Mouse (Mus musculus): ENCODE measurements around the gene 4930519P11Rik.

Gene 4930519P11Rik

DNA sequence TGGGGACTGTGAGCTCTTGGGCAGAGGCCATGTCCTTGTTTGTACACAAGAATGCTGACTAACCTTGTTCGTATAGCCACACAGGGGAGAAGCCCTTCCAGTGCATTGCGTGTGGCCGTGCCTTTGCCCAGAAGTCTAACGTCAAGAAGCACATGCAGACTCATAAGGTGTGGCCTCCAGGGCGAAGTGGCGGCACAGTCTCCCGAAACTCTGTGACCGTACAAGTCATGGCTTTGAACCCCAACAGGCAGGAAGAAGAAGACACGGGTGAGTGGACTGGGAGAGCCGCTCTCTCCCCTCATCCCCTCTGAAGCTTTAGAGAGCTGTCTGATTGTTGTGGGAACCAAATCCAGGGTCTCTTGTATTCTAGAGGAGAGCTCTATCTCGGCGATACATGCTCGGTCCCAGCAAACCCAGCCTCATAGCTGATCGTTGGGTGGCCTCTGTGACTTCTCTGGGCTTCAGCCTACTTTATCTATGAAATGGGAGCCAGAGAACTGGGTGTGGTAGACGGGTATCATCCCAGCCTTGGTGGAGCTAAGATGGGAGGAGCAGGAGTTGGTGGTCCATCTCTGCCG lies 19.1 kb upstream of the 4930519P11Rik start:
- DNase-seq (ENCODE audit: low read depth, low spot score) = no peak

DNA sequence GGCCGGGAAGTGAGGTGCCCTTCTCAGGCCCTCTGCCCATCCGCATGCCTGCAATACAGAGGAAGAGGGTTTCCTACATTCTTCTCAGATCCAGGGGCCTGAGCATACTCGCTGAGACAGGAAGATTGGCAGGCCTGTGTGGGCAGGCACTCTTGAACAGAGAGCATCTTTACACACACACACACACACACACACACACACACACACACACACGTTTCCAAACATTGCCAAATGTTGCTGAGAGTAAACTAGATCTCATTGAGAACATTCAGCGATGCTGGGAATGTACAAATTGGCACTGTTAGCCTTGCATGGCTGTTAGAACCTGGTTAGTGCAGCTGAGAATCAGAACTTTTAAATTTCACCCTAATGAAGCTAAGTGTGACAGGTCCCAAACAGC lies 17.3 kb upstream of the 4930519P11Rik start:
- no peak for DNase-seq (ENCODE audit: low read depth, low spot score)

DNA sequence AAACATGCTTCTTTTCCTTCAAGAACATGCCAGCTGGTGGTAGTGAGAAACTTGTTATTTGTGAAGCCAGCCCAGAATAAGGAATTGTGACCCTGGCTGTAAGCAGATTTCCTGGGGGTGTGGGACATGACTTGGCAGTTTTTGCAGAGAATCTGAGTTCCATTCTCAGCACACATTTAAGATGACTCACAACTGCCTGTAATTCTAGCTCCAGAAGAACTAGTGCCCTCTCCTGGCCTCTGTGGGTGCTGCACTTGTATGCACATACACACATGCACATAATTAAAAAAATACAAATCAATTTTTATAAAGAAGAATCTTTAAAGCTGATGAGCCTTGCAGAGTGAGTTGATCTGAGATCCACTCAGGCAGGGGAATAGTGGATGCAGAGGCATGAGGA lies 10.9 kb upstream of the 4930519P11Rik start:
- no peak for DNase-seq (ENCODE audit: low read depth, low spot score)

DNA sequence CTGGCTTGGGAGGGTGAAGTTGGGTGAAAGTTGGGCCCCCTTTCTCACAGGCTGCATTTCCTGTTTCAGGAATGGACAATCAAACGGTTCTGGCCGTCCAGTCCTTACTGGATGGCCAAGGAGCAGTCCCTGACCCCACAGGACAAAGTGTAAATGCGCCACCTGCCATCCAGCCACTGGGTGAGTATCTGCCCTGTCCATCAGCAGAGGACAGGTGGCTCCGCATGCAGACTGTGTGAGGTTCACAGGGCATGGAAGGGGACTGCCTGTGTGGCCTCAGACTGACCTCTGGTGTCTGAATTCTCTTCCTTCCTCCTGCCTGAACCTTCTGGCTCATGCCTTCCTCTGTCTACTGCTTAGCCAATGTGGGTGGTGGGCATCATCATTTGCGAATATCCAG lies 8.4 kb upstream of the 4930519P11Rik start:
- DNase-seq (ENCODE audit: low read depth, low spot score) = no peak

DNA sequence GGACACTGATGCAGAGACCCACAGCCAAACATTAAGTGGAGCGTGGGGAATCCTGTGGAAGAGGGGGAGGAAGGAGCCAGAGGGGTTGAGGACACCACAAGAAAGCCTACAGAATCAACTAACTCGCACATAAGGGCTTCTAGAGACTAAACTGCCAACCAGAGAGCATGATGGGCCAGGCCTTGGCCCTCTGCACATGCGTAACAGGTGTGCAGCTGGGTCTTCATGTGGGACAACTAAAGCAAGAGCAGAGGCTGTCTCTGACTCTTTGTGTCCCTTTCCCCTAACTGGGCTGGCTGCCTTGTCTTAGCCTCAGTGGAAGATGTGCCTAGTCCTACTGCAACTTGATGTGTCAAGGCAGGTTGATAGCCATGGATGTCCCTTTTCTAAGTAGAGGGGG lies 3.8 kb upstream of the 4930519P11Rik start:
- no peak for DNase-seq (ENCODE audit: low read depth, low spot score)

DNA sequence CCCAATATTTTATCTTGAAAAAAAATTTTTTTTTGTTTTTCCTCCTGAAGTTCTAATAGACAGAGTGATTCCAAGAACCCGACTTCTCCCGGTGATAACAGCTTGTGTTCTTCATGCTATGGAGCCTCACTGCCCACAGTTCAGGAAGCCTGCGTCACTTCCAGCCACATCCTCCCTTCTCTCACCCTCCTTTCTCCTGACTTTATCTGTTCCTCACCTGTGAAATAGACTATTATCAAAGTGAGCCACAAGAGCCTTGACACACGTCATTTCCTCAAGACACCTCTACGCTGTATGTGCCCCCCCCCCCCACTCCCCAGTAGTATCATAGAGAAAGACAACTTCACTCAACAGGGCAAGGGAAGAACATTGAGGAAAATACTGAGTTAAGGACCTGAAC lies 2.4 kb upstream of the 4930519P11Rik start:
- no peak for DNase-seq (ENCODE audit: low read depth, low spot score)

DNA sequence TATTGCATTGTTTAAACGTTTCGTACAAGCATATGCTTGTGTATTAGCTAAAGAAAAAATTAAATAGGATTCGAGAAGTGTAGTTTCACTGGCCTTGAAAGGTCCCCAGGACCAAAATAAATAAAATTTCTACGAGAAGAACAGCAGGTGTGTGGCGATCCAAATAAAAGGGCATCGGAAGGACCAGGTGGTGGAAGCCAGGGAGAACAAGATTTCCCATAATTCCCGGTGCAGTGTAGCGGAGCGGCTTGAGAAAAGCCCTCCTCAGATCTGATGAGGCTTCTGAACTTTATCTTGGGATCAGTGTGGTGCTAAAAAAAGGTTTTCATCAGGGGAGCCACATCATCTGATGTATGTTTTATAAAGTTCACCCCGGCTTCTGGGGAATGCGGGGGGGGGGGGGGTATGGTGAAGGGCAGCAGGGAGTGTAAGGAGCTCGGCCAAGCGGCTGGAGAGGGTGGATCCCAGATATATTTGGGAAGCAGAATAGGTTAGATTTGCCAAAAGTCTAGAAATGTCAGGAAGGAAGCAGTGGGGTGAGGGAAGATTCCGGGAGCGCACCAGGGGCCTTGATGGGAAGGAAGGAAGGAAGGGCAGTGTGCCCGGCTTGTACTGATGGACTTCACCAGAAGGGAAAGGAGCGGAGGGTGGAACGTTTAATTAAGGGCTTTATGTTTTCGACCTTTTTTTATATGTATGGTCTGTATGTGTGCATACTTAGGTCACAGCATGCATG lies 1.8 kb upstream of the 4930519P11Rik start:
- DNase-seq (ENCODE audit: low read depth, low spot score) = no peak

DNA sequence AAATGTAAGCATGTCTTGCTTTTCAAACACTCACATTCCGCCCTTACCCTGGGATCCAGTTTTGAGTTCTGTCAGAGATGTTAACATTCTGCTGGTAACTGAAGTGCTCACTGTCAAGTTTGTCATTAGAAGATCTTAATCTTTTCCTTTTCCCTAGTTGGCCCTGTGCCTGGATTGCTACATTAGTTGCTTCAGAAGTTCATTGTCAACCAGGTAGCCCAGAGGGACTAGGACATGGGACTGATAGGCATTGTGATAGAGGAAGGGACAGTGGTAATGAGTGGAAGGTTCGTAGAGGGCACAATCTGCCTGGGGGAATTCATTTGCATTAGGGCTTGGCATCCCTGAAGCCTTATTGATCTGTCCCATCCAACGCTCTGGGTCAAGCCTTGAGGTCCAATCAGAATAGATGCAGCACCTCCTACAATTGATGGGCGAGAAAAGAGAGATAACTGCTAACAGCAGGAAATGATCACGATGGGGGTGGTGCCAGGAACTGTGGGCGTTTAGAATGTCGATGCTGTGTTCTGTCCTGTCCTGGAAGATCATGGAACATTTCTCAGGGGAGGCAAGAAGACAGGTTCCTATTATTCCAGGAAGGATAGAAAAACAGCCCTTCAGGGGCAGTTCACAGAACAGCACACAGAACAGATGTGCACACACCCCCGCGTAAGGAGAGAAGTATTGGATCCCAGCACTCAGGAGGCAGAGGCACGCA lies 4.0 kb downstream of the 4930519P11Rik start:
- no peak for DNase-seq (ENCODE audit: low read depth, low spot score)

DNA sequence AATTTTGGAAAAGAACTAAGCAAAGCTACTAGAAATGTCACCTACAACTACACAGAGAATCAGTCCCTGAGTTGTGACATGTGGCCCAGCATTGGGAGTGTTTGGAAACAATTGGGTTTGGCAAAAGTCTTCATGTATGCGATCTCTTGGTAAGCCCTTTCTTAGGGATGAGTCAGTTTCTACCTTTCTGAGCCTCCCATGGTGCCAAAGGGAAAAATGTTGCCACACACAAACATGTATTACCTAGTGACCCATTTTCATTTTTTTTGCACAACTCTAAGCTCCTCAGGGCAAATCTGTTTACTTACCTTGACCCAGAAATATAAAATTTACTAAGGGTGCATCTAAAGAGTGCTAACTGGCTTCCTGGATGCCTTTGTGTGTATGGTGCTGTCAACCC lies 6.3 kb downstream of the 4930519P11Rik start:
- DNase-seq (ENCODE audit: low read depth, low spot score) = no peak

DNA sequence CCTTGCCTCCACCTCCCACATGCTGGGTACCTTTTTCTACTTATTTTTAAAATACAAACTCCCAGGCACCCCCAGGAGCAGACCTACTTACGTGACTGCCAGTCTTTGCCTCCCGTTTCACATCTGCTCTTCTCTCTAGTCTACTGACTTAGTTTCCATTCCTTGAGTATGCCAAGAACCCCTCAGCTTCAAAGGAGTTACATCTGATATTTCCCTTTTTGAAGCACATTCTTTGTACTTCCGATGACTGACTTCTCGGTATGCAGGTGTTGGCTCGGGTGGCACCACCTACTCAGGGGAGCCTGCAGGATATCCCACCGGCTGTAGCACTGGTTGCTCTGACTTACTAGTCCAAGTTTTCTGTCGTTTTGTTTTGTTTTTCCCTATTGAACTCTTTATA lies 9.1 kb downstream of the 4930519P11Rik start:
- no peak for DNase-seq (ENCODE audit: low read depth, low spot score)

DNA sequence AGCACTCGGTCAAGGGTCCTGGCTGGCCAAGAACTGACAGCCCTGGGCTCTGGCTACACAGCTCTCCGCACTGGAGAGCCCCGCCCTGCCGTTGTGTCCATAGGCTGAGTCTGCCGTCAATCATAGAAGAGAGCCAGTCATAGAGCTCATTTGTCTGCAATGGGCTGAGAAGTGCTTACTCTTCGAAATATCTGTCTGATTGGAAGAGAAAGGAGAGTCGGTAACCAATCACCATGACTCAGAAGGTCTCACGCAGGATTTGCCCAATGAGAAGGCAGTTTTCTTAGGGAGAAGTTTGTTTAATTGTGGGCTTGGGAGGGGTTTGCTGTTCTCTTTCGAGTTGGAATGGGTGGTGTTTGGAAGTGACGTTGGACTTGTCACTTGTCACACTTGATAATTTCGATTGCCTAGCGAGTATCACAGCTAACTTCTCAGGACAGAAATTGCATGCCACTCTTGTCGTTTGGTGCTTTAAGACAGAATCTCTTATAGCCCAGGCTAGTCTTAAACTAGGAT lies 9.5 kb downstream of the 4930519P11Rik start, which contains the start of gene Pxmp4:
TSS of gene Pxmp4 (minus strand) at position 71 of the 516 bp plus-strand sequence.
- DNase-seq (ENCODE audit: low read depth, low spot score) = peak; percentile 90

DNA sequence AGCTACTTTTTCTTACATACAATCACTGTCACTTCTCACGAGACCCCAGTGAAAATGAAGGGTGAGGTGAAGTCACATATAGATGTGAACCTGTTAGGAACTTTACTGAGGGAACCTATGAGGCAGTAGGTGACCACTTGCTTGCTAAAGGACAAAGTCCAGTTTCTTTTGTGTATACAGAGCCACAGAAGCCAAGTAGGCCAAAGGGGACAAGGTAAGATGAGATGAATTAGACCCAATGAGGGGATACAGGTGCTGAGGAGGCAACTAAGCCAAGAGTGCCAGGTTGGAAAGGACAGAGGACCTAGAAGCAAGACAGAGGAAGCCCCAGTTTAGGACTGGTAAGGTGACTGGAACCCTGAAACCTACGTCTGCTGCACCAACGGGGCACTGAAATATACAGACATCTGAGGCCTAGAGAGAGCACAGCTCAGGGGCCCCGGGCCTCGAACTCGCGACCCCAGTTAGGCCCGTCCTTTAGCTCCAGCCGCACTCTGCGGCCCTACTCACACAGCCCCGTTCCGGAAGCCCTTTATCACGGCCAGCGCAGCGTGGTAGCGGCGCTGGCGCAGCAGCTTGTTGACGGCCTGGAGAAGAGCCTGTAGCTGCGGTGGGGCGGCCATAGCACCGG lies 10.1 kb downstream of the 4930519P11Rik start:
- no peak for DNase-seq (ENCODE audit: low read depth, low spot score)

DNA sequence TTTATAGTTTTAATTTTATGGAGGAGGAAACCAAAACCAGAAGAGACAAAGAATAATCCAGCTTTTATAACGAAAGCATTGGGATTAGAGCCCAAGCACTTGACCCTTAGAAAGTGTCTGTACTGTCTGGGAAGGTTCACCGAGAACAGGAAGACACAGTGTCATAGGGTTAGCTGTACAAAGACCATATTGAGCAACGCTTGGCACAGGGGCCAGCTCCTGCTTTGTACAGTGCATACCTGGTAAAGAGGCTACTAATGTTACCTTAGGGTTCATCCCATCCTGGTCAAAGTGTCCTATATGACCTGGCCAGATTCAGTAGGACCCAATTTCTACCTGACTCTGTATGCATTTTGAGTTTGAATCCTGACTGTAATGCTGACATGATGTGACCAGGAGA lies 11.9 kb downstream of the 4930519P11Rik start:
- no peak for DNase-seq (ENCODE audit: low read depth, low spot score)

DNA sequence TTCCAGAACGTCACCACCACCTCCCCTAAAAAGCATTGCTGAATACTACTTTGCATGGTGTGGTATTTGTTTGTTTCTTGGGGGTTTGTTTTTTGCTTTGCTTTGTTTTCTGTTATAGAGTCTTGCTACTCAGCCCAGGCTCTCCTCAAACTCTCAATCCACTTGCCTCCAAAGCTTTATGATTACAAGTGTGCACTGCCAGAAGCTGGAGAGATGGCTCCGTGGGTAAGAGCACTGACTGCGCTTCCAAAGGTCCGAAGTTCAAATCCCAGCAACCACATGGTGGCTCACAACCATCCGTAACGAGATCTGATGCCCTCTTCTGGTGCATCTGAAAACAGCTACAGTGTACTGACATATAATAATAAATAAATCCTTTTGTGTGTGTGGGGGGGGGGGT lies 12.7 kb downstream of the 4930519P11Rik start:
- no peak for DNase-seq (ENCODE audit: low read depth, low spot score)

DNA sequence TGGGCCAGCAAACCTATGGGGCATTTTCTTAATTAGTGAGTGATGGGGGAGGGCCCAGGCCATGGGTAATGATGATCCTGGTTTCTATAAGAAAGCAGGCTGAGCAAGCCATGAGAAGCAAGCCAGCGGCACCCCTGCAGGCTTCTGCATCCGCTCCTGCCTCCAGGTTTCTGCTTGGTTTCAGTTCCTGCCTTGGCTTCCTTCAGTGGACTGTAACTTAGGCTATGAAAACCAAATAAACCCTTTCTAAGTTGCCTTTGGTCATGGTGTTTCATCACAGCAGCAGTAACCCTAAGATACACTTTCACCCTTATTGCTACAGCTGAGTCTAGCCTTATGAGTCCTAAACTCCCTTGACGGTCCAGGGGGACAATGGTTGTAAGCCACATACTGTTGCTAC lies 15.8 kb downstream of the 4930519P11Rik start:
- no peak for DNase-seq (ENCODE audit: low read depth, low spot score)

DNA sequence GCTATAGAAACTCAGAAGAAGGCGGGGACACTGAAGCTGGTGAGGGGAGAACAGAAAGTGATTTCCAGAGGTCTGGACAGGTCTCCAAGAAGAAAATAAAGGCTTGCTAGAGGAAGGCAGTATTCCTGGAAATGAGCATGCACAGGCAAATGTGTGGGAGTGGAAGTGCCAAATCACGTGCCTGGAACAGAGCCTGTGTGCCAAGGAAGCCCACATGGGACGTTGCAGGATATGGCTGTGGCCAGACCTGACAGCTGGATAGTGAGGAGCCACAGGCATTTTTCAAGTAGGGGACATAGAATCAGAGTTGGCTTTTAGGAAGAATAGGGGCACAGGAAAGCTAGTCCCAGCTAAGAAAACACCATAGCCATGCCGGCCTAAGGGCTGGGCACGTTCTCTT lies 17.5 kb downstream of the 4930519P11Rik start:
- DNase-seq (ENCODE audit: low read depth, low spot score) = no peak

DNA sequence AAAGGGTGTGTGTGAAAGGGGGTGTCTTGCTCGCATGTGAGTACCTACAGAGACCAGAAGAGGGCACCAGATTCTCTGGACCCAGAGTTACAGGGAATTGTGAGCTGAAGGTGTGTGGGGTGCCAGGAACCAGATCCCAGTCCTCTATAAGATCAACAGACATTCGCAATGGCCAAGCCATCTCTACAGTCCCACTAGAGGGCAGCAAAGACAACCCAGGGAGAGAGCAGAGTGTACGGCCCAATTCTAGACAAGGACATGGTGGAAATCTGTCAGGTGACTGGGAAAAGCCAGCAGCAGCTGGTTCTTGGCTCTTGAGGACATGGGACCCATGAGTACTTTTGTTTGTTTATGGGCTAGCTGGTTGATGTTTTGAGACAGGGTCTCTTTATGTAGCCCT lies 20.2 kb downstream of the 4930519P11Rik start:
- no peak for DNase-seq (ENCODE audit: low read depth, low spot score)

DNA sequence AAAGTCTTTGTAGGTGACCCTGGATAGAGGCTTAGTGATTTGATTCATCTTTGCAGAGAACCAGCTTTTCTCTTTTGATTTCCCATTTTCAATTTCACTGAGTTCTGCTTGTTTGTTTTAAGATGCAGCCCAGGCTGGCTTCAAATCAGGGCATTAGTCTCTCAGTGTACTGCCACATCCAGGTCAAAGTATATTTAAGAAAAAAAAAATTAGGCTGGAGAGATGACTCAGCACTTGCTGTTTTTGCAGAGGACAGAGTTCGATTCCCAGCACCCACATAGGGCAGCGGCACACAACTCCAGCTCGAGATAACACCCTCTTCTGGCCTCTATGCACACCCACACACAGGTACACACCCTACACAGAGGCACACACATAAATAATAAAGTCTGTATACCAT lies 22.0 kb downstream of the 4930519P11Rik start:
- DNase-seq (ENCODE audit: low read depth, low spot score) = no peak

DNA sequence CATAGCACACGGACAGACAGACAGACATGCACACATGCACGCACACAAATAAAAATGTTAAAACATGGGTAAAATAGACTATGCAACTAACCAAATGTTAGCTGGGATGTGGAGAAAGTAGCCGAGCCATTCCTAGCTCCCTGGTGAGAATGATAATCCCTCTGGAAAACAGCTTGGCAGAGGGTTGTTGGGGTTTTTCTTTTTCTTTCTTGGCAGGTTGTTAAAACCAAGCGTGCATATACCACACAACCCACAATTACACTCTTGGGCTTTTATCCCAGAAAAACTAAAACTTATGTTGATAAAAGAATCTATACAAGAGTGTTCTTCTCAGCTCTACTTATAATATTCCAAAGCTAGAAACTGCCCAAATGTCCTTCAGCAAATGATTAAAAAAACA lies 24.2 kb downstream of the 4930519P11Rik start:
- DNase-seq (ENCODE audit: low read depth, low spot score) = no peak

DNA sequence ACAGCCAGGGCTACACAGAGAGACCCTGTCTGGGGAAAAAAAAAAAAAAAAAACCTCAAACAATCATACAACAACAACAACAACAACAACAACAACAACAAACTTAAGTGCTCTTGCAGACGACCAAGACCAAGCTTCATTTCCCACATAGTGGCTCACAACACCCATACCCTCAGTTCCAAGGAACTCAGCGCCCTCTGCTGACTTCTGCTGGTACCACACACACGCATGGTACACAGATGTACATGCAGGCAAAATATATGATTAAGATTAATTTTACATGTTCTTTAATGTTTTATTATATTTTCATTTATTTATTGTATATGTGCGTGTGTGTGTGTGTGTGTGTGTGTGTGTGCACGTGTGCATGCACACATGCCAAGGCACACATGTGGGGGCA lies 26.8 kb downstream of the 4930519P11Rik start:
- no peak for DNase-seq (ENCODE audit: low read depth, low spot score)

DNA sequence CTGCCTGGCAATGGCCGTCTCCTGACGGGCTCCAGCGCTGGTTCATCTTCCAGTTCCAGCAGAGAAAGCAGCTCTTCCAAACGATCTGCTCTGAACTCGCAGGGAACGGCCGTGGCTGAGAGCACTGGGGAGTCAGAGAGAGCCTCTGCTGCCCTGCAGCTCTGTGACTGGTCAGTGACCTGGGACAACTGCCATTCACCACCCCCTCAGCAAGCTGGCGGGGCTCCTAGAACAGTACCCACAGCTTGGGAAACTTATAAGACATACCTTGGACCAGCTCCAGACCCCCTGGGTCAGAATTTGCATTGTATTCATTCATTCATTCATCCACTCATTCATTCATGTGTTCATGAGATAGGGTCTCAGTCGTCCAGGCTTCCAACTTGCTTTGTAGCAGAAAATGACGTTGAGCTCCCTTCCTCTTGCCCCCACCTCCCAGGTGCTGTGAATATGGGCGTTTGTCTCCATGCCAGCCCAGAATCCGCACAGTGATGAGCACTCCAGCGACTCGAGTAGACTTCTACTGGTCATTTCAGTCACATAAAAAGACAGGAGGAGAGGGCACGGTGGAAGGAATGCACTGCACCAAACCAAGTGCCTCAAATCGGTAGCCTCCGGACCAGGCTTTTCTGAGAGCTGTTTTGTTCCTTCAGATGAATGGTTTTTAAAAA lies 28.2 kb downstream of the 4930519P11Rik start:
- DNase-seq (ENCODE audit: low read depth, low spot score) = no peak

Measured in retina, adult 2 months (tissue).